ENCODE assay signal across 30 mouse cellular contexts in the genomic region with DNA sequence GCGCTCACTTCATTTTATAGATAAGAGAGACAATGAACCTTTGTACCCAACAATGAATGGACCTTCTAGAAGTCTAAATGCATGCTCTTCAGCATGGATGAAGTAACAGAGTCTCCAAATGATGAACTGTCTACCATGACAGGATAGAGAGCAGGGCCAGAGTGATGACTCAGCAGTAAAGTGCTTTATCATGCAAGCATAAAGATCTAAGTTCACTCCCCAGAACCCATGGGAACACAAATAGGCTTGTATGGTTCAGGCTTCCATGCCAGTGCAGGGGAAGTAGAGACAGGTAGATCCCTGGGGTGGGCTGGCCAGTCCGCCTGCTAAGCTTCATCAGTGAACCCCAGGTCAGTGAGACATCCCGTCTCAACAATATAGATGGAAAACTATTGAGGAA.
"Had no signal": no experiment of that assay in that cellular context is flagged by ENCODE, and none has a peak within 500 bp of the region (broad histone marks: within the 10 kb centered on the region; RNA-seq: fewer than 3 reads in every experiment).

No protein-coding gene starts in this region.

- H3K9me3 ChIP-seq: heart, embryonic 12.5 days; heart, embryonic 13.5 days; heart, embryonic 15.5 days; hindbrain, embryonic 10.5 days; hindbrain, embryonic 12.5 days; hindbrain, embryonic 13.5 days; hindbrain, embryonic 15.5 days; intestine, embryonic 15.5 days; kidney, embryonic 15.5 days had no signal

- H3K36me3 ChIP-seq: heart, embryonic 15.5 days; hindbrain, embryonic 10.5 days; hindbrain, embryonic 12.5 days; hindbrain, embryonic 13.5 days; hindbrain, embryonic 15.5 days; intestine, embryonic 15.5 days; kidney, embryonic 15.5 days had no signal

- H3K9ac ChIP-seq: heart, embryonic 12.5 days; heart, embryonic 13.5 days; heart, embryonic 15.5 days; hindbrain, embryonic 12.5 days; hindbrain, embryonic 13.5 days; hindbrain, embryonic 14.5 days; hindbrain, embryonic 15.5 days; intestine, embryonic 15.5 days; kidney, embryonic 15.5 days had no signal

- H3K27ac ChIP-seq: heart, embryonic 13.5 days; heart, embryonic 15.5 days; hindbrain, embryonic 10.5 days; hindbrain, embryonic 12.5 days; hindbrain, embryonic 13.5 days; hindbrain, embryonic 14.5 days; hindbrain, embryonic 15.5 days; hindbrain, postnatal 0 days; intestine, embryonic 15.5 days; kidney, embryonic 15.5 days; kidney, postnatal 0 days; layer of hippocampus, adult 2 months; left cerebral cortex, adult 2 months had no signal

- DNase-seq: heart, postnatal 10 days; heart, postnatal 14 days; heart, postnatal 36 days; heart, postnatal 4 days; kidney, adult 11 months; kidney, adult 18-20 months; kidney, adult 2 months; kidney, adult 8-10 months; kidney, adult 9 months; kidney, postnatal 10 days; kidney, postnatal 14 days; kidney, postnatal 25 days; kidney, postnatal 36 days; kidney, postnatal 4 days; layer of hippocampus, adult 9-11 months; layer of hippocampus, postnatal 36 days had no signal

- H3K4me3 ChIP-seq: heart, embryonic 12.5 days; heart, embryonic 13.5 days; heart, embryonic 15.5 days; hindbrain, embryonic 10.5 days; hindbrain, embryonic 12.5 days; hindbrain, embryonic 13.5 days; hindbrain, embryonic 15.5 days; intestine, embryonic 15.5 days; kidney, embryonic 15.5 days; layer of hippocampus, adult 2 months; left cerebral cortex, adult 2 months had no signal
